Mouse (Mus musculus) liver (tissue): ENCODE results near the gene Prr22.
A peak's percentile ranks its signal among the peaks of the same experiment; 100 is the strongest.

Source experiments
- DNase-seq: peaks from one replicate; pipeline ENCODE4 v3.0.0-alpha.2; 2020; ENCODE audit warnings: mixed read lengths

Prr22 gene

DNA sequence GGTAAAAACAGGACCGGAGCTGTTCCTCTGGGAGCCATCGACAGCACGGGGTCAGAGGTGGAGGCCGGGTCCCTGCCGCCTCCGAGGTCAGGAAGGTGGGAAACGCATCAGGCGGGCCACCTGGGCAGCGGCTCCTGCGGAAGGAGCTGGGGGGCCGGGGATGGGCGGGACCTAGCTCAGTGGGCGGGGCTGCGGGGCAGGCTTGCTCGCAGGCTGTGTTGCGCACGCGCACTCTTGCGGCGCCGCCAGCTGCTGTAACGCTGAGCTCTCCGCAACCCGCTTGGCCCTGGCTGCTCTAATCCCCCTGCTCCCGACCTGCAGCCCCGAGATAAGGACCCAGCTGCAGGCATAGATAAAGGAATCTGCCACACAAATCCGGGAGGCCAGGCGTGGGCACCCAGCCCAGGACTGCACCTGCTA lies 8.0 kb upstream of the Prr22 start:
- DNase-seq = peak; percentile 99

DNA sequence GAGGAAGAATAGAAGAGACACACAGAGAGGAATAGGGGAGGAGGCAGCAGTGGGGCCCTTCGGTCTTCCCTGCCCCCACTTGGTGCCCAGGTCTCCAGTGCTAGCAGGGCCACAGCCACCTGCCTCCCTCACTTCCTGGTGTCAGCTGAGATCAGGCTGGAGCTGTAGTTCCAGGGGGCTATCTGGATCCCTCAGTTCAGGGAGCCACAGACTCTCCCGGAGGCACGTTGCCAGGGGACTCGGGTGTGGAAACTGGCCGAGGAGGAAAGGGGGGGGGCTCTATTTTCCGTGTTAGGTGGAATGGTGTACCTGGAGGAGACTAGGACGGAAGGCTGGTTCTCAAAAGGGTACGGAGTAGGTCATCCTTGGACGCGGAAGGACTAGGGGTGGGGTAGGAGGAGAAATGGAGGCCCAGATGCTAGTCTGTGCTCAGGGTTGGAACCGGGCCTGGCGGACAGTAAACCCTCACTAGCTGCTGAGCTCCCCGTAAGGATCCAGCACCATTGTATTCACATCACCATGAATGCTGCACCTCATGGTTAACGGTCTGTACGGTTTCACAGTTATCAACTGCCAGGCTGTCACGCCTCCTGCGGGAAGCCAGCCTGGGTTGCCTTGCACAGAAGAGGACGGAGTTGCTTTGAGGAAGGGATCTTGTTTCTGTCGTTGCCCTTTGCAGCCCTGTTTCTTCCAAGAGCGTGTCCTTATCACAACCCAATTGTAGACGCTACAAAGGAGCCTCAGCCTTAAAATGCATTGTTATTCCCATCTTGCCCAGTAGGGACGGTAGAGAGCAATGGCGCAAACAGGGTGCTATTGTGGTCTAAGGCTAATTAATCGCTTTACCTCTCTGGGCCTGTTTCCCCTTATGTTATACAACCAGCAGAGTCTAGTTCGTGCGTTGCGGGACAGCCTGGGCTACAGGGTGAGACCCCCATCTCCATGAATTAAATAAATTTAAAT lies 7.0 kb upstream of the Prr22 start:
- peak; percentile 80 for DNase-seq

DNA sequence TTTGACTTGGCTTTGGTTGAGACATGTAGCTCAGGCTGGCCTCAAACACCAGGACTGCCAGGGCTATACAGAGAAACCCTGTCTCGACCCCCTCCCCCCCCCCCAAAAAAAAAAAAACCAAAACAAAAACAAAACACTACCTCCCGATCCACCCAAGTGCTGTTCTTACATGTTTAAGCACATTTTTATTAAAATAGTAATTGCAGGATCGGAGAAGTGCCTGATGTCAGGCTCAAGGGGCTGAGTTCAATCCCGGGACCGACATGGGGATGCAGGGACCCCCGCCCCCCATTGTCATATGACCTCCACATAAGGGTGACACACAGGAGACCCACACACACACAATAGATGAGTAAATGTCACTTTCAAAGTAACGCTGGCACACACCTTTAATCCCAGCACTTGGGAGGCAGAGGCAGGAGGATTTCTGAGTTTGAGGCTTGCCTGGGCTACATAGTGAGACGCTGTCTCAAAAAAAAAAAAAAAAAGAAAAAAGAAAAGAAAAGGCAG lies 6.3 kb upstream of the Prr22 start:
- DNase-seq = no peak

DNA sequence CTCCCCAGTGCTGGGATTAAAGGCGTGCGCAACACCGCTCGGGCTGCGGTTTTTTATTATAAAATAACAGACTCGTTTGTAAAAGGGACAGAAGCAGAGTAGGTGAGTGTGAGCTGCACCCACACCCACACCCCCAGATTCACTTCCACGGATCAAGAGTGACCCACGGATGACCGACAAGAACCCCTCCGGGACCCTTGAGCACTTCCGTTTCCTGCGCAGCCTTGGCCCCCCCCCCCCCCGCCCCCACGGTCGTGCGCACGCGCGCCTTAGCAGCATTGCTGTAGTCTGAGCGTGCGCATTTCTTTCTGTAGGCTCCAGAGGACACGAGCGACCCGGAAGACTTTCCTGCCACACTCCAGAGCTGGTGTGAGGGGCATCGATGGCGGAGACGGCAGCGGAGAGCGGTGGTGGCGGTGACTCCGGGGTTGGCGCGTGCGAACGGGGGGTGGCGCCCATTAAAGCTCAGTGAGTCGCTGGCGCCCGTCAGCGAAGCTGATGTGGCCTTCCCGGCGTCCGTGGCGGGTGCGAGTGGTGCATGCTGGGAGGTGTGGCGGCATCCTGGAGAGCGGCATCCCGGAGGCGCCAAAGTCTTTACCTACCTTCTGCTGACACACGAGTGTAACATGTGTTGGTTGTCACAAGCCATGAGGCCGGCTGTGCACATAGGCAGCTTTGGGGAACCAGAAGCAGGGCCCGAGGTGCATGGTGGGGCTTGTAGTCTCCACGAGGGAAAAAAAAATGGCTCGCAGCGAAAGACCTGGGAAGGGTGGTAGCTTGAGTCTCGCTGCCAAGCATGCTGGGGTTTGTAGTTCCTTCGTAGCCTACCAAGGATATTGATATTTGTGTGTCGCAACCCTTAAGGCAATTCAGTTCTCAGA lies 5.3 kb upstream of the Prr22 start, which contains the start of gene Dus3l:
Gene Dus3l, plus strand, starts transcription at position 284 of the 881 bp plus-strand sequence.
- DNase-seq = peak; percentile 89

DNA sequence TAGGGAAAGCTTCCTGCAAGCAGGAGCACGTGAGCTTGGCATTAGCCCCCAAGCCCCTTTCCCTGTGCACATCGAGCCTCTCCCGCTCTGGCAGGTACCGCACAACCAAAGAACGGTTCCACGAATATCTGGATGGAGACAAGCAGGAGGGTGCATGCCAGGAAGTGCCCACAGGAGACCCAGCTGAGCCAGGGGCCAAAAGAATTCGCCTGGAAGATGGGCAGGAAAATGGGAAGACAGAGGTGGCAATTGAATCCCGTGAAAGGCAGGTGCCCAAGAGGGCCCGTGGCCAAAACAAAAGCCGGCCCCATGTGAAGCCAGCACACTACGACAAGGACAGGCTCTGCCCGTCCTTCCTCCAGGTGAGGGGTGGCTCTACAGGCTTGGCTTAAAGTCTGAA lies 4.6 kb upstream of the Prr22 start:
- no peak for DNase-seq

DNA sequence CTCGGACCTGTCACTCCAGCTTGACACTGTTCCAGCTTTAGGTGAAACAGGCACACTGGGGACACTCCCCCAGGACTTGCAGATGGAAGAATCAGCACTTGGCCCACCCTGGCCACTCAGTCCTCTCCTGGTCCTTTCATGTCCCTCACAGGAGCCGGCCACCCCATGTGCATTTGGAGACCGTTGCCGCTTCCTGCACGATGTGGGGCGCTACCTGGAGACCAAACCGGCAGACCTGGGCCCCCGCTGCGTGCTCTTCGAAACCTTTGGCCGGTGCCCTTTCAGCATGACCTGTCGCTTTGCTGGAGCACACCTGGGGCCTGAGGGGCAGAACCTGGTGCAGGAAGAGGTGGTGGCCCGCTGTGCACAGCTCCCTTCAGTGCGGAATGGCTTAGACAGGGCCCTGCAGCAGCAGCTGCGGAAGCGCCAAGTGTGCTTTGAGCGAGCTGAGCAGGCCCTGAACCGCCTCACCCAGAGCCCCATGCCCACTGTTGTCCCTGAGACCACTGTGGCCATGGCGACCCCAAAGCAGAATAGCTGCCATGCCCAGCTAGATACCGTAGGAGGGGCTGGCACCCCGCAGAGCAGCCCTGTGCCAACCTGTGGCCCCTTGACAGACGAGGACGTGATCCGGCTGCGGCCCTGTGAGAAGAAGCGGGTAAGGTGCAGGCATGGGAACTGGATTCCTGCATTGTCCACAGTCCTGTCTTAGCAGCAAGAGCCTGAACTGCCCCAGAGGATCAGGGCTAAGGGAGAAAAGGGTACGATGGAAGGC lies 3.2 kb upstream of the Prr22 start:
- no peak for DNase-seq

DNA sequence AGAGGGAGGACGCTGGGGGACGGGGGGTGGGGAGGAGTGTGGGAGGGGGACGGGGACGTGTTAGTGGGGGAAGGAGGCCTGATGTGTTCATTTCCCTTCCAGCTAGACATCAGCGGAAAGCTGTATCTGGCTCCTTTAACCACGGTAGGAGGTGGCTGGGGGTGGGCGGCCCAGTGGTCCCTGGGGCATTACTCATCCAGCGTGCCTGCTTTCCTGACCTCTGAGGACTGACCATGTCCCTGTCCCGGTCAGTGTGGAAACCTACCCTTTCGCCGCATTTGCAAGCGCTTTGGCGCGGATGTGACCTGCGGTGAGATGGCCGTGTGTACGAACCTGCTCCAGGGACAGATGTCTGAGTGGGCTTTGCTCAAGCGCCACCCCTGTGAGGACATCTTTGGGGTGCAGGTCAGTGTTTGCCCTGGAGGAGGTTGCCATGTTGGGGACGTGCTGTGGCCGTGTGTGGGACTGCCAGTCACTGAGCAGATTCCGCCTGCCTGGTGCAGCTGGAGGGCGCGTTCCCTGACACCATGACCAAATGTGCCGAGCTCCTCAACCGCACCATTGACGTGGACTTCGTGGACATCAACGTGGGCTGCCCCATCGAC lies 2.4 kb upstream of the Prr22 start:
- DNase-seq = no peak

DNA sequence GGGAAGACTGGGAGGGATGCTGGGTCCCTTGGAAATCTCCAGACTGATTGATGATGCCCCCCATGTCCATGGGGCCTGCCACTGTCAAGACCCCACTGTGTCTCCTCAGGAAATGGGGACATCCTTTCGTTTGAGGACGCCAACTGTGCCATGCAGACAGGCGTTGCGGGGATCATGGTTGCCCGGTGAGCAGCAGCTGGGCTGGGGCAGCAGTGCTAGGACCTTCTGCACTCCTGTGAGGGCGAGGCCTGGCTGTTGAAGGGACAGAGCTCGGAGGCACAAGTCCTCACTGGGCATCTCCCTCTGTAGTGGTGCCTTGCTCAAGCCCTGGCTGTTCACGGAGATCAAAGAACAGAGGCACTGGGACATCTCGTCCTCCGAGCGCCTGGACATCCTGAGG lies 1.1 kb upstream of the Prr22 start:
- DNase-seq = no peak

DNA sequence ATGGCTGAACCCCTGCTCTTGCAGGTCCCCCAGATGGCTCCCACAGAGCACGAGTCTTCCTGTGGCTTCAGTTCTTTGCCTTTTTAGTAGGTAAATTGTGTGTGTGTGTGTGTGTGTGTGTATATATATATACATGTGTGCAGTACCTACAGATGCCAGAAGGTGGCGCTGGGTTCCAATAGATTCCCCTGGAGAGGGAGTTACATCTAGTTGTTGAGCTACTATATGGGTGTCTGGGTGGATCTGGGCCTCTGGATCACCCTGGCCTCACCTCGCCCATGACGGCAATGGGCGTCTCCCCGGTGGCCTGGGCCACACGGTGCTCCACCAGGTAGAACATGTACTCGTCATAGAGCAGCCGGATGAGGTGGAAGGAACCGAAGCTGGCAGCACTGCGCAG lies 7.5 kb downstream of the Prr22 start:
- DNase-seq = no peak

DNA sequence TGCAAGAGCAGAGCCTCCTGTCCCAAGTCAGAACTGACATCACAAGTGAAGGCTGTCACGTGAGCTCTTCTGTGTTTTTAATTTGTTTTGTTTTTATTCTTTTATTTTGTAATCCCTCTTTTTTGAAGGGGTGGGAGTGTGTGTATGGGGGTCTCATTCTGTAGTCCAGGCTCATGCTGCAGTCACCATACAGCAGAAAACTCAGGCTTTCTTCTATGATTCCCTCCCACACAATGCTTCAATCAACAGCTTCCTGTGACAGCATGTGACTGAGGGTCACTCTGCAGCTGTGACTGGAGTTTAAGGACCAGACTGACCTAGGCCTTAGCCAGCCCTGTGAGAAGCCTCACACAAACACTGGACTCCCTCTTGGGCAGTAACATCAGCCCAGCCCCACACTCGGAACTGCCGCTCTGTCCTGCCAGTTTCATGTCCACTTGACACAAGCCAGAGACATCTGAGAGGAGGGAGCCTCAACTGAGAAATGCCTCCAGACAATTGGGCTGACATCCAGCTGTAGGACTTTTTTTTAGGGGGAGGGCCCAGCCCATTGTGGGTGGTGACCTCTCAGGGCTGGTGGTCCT lies 8.8 kb downstream of the Prr22 start:
- no peak for DNase-seq

DNA sequence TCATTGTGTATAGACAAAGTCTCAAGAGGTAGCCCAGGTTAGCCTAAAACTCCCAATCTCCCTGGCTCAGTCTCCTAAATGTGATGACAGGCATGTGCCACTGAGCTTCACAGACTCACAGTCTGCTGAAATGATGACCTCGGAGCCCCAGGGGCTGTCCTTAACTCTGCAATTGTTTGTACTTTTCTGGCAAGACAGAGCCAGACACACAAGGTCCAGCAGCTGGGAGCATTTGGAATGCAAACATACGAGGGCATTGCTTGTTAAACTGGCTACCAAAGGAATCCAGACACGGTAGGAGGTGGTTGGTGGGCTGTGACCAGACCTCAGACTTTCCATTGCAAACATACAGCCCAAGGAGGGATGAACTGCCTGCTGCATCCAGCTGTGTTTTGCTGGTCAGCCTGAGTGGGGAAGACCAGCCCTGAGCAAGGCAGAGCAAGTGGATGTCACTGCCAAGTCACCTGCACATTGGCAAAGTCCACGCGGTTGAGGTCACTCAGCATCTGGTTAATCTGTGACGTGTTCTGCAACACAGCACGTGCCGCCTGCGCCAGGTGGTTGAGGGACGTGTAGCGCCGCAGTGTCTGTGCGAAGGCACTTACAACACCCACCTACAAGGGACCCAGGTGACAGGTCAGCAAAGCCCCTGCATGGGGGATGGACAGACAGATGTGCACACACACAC lies 10.4 kb downstream of the Prr22 start:
- no peak for DNase-seq

DNA sequence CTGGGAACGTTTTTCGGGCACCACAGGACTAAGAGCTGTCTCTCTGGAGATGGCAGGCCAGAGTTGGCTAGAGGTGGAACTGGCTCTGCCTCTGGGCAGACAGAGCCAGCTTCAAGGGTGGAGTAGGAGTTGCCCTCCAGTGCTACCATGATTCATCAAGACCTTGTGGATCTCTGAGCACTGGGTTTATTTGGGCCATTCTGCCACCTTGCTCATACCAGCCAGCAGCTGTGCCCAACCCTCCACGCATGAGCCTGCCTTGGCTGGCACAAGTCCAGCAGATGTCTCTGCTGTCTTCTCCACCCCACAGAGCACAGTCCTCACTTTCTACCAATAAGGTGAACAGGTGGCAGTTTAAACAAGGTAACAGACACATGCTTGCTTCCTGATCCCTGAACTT lies 18.8 kb downstream of the Prr22 start:
- DNase-seq = peak; percentile 33

DNA sequence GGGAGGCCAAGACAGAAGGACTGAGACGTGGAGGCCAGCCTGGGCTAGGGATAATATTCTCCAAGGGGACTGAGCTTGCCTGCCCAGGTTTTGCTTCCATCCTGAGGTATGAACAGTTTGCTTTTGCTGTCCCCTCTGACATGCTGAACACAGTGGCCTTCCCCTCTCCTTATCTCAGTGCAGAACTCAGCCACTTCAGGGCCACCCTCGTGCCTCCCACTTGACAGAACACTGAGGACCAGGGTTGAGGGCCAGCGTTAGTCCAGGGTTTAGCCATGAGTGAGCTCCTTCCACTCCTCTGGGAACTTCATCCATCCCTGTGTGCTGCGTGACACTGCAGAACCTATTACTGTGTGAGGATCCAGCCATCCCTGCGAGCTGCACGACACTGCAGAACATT lies 19.2 kb downstream of the Prr22 start:
- no peak for DNase-seq

DNA sequence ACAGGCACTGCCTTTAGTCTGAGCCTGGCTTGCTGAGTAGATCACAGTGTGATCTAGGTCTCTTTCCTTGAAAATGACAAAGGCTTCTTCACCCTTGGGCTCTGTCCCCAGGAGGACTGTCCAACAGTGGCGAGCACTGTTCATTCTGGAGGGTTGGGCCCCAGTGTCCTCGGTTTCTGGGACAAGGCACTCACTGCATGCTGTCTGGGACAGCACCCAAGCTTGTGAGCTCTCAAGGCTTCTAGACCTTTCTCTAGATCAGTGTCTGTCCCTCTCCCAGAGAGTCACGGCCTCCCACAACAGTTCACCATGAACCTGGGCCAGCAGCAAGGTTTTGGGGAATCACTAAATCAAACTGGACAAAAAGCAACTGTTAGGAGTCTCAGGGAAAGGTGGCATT lies 22.5 kb downstream of the Prr22 start:
- no peak for DNase-seq

DNA sequence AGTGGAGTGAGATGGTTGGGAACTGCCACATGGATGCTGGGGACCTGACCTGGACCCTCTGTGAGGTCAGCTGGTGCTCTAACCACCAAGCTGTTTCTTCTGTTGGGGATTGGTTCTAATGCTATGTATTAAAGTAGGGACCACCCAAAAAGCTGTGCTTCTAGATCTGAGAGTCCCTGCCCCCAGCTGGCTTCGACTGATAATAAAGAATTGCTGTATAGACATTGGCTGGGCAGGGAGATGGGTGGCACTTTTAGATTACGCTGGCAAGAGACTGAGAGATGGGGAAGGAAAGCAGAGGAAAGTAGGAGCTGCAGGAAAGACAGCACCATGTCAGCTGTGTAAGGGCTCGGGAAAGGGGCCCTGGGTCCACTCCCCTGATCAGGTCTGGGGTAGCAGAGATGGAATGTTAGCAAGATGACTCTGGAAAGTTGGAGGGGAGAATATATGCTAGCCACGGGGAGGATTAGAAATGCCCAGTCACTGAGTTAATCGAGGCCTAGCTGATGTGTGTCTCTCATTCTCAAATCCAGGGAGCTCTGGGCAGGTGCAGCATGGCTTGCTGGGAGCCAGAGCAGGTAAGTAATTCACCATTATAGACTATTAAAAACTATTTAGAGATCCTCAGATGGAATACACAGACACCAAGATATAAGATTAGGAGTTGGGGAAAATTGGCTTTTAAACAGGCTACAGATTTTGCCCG lies 23.7 kb downstream of the Prr22 start:
- peak; percentile 86 for DNase-seq

DNA sequence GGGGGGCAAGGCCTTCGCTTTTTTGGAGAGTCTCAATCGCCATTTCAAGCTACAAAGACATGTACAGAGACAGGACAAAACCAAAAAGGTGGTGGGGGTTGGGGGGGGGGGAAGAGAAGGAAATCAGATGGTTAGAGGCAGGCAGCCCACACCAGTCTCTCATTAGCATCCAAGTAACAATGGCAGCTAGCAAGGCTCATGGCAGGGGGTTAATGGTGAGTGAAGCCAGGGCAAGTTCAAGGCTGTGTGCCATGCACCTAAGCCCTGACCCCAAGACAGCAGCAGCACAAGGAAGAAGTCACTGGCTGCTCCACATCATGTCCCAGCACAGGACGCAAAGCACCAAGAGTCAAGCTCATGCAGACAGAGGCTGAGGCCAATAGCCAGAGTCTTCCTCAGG lies 29.2 kb downstream of the Prr22 start:
- no peak for DNase-seq

DNA sequence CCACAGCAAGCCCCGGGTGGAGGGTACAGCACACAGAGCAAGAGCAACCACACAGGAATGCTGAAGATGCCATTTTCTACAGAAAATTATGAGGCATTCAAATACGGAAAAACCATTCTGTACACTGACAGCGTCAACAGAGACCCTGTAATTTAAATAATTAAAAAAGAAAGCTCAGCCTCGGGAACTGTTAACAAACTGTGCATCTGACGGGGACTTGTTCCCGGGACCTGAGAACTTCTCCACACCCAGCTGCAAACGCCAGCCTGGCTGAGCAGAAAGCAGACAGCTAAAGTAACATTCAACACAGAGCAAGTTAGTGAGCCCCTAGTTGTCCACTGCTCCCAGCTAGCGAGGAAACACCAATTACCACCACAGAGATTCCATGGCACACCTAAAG lies 32.0 kb downstream of the Prr22 start:
- no peak for DNase-seq

DNA sequence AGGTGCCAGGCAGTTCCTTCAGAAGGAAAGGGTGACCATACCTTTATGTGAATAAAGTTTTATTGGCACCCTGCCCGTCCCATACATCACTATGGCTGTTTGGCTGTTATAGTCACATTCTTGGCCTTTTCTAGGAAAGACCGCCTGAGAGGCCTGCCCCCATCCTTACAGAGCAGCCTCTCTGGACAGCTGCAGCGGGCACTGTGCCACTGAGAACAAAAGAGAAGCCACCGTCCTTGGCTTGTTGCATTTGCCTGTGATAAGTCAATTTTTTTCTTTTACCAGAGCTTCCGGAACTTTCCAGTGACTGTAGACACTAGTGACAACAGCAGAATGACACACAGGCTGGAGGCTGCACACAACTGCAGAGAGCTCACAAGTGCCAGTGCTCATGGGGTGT lies 34.9 kb downstream of the Prr22 start:
- DNase-seq = no peak

DNA sequence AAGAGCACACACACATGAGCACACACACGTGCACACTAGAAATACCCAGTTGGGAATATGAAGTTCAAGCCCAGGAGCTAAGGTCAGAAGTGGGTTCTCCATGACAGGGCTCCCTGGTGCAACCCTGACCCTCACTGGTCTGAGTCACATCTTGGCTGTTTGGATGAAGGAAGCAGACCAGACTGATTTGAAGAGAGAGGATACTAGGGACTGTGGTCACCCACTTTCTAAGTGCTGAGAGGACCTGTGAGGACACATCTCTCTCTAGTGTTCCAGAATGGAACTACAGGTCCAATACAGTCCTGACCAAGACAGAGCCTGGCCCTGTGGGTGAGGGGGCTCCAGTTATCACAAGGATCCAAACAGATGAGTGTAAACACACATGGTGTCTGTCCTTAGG lies 35.7 kb downstream of the Prr22 start:
- no peak for DNase-seq

DNA sequence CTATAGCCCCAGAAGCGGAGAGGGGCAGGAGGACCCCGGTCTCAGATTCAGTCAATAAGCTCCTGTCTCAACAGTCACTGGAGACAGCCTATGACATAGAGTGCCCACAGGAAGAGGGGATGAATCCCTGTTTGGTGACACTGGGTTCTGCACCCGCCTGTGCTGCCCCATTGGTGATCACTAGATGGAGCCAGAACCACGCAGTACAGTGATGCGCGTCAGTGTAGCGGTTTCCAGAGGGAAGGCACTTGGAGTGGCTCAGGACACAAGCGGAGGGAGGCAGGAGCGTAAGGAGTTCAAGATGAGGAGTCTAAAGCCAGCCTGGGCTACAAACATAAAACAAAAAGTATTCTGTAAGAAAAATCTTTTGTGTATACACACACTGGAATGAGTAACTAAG lies 38.5 kb downstream of the Prr22 start:
- DNase-seq = peak; percentile 76

DNA sequence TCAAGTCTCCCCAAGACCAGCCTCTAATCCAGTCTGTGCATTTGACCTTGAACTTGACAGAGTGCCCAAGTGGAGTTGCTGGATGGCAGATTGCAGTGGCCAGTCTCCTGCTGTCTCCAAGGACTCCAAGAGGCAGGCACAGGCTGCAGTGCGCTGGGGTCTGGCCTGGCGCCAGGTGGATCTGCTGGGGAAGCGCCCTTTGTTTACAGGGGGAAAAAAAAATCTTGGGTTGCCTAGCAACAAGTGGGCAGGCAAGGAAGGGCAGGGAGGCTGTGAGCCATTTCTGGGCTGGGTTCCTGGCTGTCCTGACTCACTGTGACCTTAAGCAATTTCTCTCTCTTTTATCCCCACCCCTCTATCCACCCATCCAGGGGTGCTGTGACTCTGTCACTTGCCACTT lies 40.2 kb downstream of the Prr22 start:
- peak; percentile 71 for DNase-seq
